Mouse (Mus musculus) skeletal muscle tissue, postnatal 0 days (tissue): Measurements from ENCODE around the gene Ifnz. TPM values are rescaled to one million over a fixed set of nuclear protein-coding genes. Genes with fewer than 3 reads are reported as not detected.

Source experiments
- polyA plus RNA-seq: library from polyadenylated mRNA; unstranded; fragments of >200 nt; fragmentation: Nextera tagmentation; extraction: Ambion mirVana; gene quantifications from 2 replicates; pipeline ENCODE4 v1.2.1, GENCODE M21; 2015

The Ifnz gene
- 0.26 and 0.27 TPM in 2 replicates for polyA plus RNA-seq

GRCm38 (mm10) chr4:88781831-88782230 lies at the start of gene Ifnz:
Gene Ifnz (plus strand): TSS chr4:88782131.

GRCm38 (mm10) chr4:88754818-88755340 lies 27.1 kb upstream of the Ifnz start, which contains the start of gene Gm13271:
Gene Gm13271 (plus strand): TSS chr4:88754868.

GRCm38 (mm10) chr4:88759610-88760268 lies 22.2 kb upstream of the Ifnz start, which contains the start of gene Gm13283:
Gene Gm13283 (plus strand): TSS chr4:88760119.

GRCm38 (mm10) chr4:88773534-88773933 lies 8.4 kb upstream of the Ifnz start, which contains the start of gene Gm13290:
Gene Gm13290 (plus strand): TSS chr4:88773834.

GRCm38 (mm10) chr4:88776622-88777021 lies 5.3 kb upstream of the Ifnz start, which contains the start of gene Gm13289:
Gene Gm13289 (plus strand): TSS chr4:88776922.

GRCm38 (mm10) chr4:88779550-88779949 lies 2.4 kb upstream of the Ifnz start, which contains the start of gene Gm13272:
Gene Gm13272 (plus strand): TSS chr4:88779850.

GRCm38 (mm10) chr4:88785409-88785808 lies 3.5 kb downstream of the Ifnz start, which contains the start of gene Gm13276:
Gene Gm13276 (plus strand): TSS chr4:88785709.

GRCm38 (mm10) chr4:88788402-88788801 lies 6.5 kb downstream of the Ifnz start, which contains the start of gene Gm13277:
Gene Gm13277 (plus strand): TSS chr4:88788632.

GRCm38 (mm10) chr4:88791250-88791649 lies 9.3 kb downstream of the Ifnz start, which contains the start of gene Gm13278:
Gene Gm13278 (plus strand): TSS chr4:88791550.

GRCm38 (mm10) chr4:88793936-88794675 lies 12.2 kb downstream of the Ifnz start, which contains the start of gene Gm13275:
Gene Gm13275 (plus strand): TSS chr4:88794487.

GRCm38 (mm10) chr4:88797097-88797496 lies 15.2 kb downstream of the Ifnz start, which contains the start of gene Gm13279:
Gene Gm13279 (plus strand): TSS chr4:88797397.

GRCm38 (mm10) chr4:88799365-88799764 lies 17.4 kb downstream of the Ifnz start, which contains the start of gene Gm13285:
Gene Gm13285 (plus strand): TSS chr4:88799665.

GRCm38 (mm10) chr4:88802954-88803353 lies 21.0 kb downstream of the Ifnz start, which contains the start of gene Gm13287:
Gene Gm13287 (plus strand): TSS chr4:88803254.

GRCm38 (mm10) chr4:88805231-88805630 lies 23.3 kb downstream of the Ifnz start, which contains the start of gene Gm13288:
Gene Gm13288 (plus strand): TSS chr4:88805531.

GRCm38 (mm10) chr4:88815928-88816327 lies 34.0 kb downstream of the Ifnz start, which contains the start of gene Ifna7:
Gene Ifna7 (plus strand): TSS chr4:88816228.

GRCm38 (mm10) chr4:88819659-88820058 lies 37.7 kb downstream of the Ifnz start, which contains the start of gene Ifna11:
Gene Ifna11 (plus strand): TSS chr4:88819959.

GRCm38 (mm10) chr4:88827116-88827515 lies 45.2 kb downstream of the Ifnz start, which contains the start of gene Ifna6:
Gene Ifna6 (plus strand): TSS chr4:88827416.

Other genes with a start within 250 kb of the Ifnz start
- gene Ifna15, start 223.9 kb upstream of the Ifnz start, polyA plus RNA-seq = not detected in 2 replicates
- gene Ifna14, start 210.3 kb upstream of the Ifnz start, polyA plus RNA-seq = not detected in 2 replicates
- gene Ifna9, start 189.7 kb upstream of the Ifnz start, polyA plus RNA-seq = not detected in 2 replicates
- gene Ifna12, start 178.8 kb upstream of the Ifnz start, polyA plus RNA-seq = not detected in 2 replicates
- gene C87499, start 147.7 kb upstream of the Ifnz start, polyA plus RNA-seq = not detected in 2 replicates
- not detected in 2 replicates for gene Ifna13, start 137.7 kb upstream of the Ifnz start, polyA plus RNA-seq
- not detected in 2 replicates for gene Ifna16, start 105.2 kb upstream of the Ifnz start, polyA plus RNA-seq
- gene Ifna2, start 98.2 kb upstream of the Ifnz start, polyA plus RNA-seq = not detected in 2 replicates
- not detected in 2 replicates for gene Ifnab, start 90.8 kb upstream of the Ifnz start, polyA plus RNA-seq
- 0.13 and 0.36 TPM in 2 replicates for gene Gm26566, start 60.3 kb upstream of the Ifnz start, polyA plus RNA-seq
- 48.9 and 52.6 TPM in 2 replicates for gene Klhl9, start 59.7 kb upstream of the Ifnz start, polyA plus RNA-seq
- not detected in 2 replicates for gene Gm13271, start 27.3 kb upstream of the Ifnz start, polyA plus RNA-seq
- gene Gm13283, start 22.0 kb upstream of the Ifnz start, polyA plus RNA-seq = 0.15 and 0.18 TPM in 2 replicates
- gene Gm13290, start 8.3 kb upstream of the Ifnz start, polyA plus RNA-seq = 0.15 TPM in 1 of 2 replicates, not detected in the other
- not detected in 2 replicates for gene Gm13289, start 5.2 kb upstream of the Ifnz start, polyA plus RNA-seq
- not detected in 2 replicates for gene Gm13272, start 2.3 kb upstream of the Ifnz start, polyA plus RNA-seq
- gene Gm13276, start 3.6 kb downstream of the Ifnz start, polyA plus RNA-seq = not detected in 2 replicates
- gene Gm13277, start 6.5 kb downstream of the Ifnz start, polyA plus RNA-seq = not detected in 2 replicates
- not detected in 2 replicates for gene Gm13278, start 9.4 kb downstream of the Ifnz start, polyA plus RNA-seq
- not detected in 2 replicates for gene Gm13275, start 12.4 kb downstream of the Ifnz start, polyA plus RNA-seq
- gene Gm13279, start 15.3 kb downstream of the Ifnz start, polyA plus RNA-seq = not detected in 2 replicates
- 0.47 and 1.0 TPM in 2 replicates for gene Gm13285, start 17.5 kb downstream of the Ifnz start, polyA plus RNA-seq
- not detected in 2 replicates for gene Gm13287, start 21.1 kb downstream of the Ifnz start, polyA plus RNA-seq
- gene Gm13288, start 23.4 kb downstream of the Ifnz start, polyA plus RNA-seq = 0.10 TPM in 1 of 2 replicates, not detected in the other
- gene Ifna7, start 34.1 kb downstream of the Ifnz start, polyA plus RNA-seq = not detected in 2 replicates
- not detected in 2 replicates for gene Ifna11, start 37.8 kb downstream of the Ifnz start, polyA plus RNA-seq
- gene Ifna6, start 45.3 kb downstream of the Ifnz start, polyA plus RNA-seq = not detected in 2 replicates
- not detected in 2 replicates for gene Ifna5, start 53.4 kb downstream of the Ifnz start, polyA plus RNA-seq
- not detected in 2 replicates for gene Ifna4, start 59.7 kb downstream of the Ifnz start, polyA plus RNA-seq
- not detected in 2 replicates for gene Ifna1, start 68.0 kb downstream of the Ifnz start, polyA plus RNA-seq
- not detected in 2 replicates for gene Ifne, start 98.1 kb downstream of the Ifnz start, polyA plus RNA-seq